Mouse (Mus musculus): ENCODE results near the gene Olfr1312.
"Not testable (repeated sequence)": the region's sequence is repeated elsewhere in the genome, so short reads cannot be mapped to it uniquely, and the experiment has no call there.

Olfr1312 gene

DNA sequence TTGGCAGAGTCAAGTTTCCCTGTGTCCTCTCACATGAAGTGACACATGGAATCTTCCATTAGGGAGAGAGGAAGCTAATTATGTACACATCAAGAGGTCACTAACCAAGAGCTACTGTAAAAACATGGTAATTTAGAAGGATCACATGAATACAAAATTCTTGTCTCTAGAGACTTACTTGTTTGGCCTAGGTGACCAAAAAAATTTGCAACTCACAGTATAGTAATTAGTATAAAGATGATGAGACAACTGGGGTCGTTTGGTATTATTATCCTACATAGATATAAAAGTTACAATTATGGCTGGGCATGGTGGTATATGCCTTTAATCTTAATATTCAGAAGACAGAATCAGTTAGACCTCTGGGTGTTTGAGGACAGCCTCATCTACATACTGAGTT is at the start of gene Olfr1312:
Gene Olfr1312, minus strand, starts transcription at position 101 of the 400 bp plus-strand sequence.
- DNase-seq (ENCODE audit: low spot score) = no peak

DNA sequence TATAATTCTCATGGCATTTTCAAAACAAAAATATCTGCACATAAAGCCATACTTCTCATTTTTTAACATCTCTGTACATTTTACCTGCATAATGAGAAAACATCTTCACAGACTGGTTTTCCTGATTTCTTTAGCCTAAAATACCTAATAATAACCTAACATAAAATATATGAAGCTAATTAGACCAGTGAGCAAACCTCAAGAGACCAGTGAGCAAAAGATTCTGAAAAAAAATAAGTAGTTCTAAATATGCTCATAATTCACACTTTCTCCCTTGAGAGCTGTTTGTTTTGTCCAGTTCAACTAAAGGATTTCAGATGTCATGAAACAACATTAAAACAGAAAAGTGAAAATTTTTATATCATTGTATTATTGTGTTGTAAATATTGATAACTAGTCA is 46.6 kb upstream of the Olfr1312 start, which contains the start of gene Olfr1314:
Gene Olfr1314, minus strand, starts transcription at position 101 of the 400 bp plus-strand sequence.
- no peak for DNase-seq (ENCODE audit: low spot score)

DNA sequence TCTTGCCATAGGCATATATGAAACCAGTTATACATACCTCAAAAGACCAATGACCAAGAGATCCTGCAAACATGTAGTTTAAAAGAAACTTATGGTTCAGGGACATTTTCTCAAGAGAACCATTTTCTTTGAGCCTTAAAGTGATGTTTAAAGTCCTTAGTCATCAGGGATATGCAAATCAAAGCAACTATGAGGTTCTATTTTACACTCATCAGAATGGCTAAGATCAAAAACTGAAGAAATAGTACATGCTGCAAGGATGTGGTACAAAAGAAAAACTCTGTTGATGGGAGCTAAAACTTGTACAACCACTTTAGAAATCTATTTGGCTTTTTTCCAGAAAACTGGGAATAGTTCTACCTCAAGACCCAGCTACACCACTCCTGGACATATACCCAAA is 27.7 kb upstream of the Olfr1312 start, which contains the start of gene Olfr1313:
Gene Olfr1313, minus strand, starts transcription at position 101 of the 400 bp plus-strand sequence.
- no peak for DNase-seq (ENCODE audit: low spot score)

DNA sequence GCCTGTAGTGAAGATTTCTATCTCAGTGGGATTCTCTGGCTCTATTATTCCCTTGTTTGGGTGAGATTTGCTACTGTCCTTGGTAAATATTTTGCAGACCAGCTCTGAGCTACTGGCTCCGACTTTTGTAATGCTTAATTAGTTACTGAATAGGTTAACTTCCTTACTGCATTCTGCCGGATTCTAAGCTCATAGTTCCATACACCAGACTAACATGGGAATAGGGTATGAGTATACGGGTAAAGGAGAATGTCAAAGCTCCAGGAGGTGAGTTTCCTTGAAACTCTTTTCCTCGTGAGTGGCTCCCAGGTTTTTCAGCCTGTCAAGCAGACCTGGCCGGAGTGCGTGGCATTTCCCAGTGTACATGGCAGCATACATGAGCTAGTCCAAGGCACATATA is 23.1 kb downstream of the Olfr1312 start:
- not testable (repeated sequence) for DNase-seq (ENCODE audit: low spot score)

DNA sequence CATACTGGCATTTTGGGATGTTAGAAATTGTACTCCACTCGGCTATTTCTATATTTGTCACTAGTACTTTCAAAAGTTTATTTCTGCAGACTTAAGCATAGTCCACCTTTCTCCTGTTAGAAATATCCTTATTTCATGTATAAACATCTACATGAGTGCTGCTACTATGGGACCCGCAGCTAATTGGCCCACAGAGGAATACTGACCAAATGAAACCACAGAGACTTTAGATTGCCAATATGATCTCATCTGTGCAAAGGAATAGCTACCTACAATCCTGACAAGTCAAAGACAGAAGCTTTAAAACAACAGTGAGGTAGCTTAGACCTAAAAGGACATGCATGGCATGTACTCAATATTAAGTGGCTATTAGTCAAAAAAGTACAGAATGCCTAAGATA is 25.7 kb downstream of the Olfr1312 start, which contains the start of gene Olfr1311:
Gene Olfr1311, minus strand, starts transcription at position 101 of the 400 bp plus-strand sequence.
- no peak for DNase-seq (ENCODE audit: low spot score)

DNA sequence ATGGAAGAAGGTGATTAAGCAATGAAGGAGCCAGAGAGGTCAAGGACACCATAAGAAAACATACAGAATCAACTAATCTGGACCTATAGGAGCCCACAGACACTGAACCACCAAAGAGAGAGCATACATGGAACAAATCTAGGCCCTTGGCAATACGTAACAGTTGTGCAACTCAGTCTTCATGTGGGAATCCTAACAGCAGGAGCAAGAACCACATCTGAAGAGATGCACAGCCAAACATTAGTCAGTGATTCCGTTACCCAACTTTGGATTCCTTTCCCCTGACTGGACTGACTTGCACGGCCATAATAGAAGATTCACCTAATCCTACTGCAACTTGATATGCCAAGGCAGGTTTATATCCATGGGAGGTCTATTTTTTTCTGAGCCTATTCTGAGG is 35.1 kb downstream of the Olfr1312 start:
- no peak for DNase-seq (ENCODE audit: low spot score)

DNA sequence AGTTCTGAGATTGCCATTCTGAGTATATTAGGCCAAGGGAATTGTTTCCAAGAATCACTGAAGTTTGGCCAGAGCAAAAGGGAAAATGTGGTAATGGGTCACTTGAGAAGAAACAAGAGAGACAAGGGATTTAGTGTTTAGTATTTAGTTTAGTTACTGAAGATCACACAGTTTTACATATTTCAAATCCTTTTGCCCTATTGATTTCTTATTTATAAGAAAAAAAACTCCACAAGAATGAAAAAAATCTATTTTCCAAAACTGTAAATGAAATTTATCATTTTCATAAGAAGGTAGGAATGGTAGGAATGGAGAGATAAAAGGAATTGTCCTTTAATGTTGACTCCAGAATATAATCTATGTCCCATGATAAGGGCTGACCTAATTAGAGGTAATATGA is 37.4 kb downstream of the Olfr1312 start, which contains the start of gene Olfr1310:
Gene Olfr1310, minus strand, starts transcription at position 101 of the 400 bp plus-strand sequence.
- no peak for DNase-seq (ENCODE audit: low spot score)

DNA sequence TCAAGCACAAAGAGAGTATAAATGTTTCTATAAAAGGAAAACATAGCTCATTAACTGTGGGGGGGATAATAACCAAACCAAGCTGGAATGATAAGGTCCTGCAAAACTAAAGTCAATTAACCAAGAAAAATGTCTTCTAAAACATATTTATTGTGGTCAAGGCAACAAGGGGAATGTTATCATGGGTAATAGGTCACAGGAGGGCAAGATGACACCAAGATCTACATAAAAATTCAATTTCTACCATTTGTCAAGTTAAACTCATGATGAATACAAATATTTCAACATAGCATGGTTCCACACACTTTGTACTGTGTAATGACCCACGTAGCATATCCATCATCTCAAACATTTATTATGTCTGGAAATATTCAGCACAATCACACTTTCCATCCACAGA is 59.9 kb downstream of the Olfr1312 start, which contains the start of gene Olfr1309:
Gene Olfr1309, minus strand, starts transcription at position 101 of the 400 bp plus-strand sequence.
- DNase-seq (ENCODE audit: low spot score) = no peak

Data from yolk sac, embryonic 10.5 days (tissue).